Mouse (Mus musculus) heart, postnatal 14 days (tissue): ENCODE data around the gene Retreg1. TPM values are rescaled to one million over a fixed set of nuclear protein-coding genes. Genes with fewer than 3 reads are reported as not detected.

Experiments used
- DNase-seq, 2 experiments: peaks; one replicate each; pipeline ENCODE4 v3.0.0; 2021 to 2022
- intact Hi-C: fragments of 180-260 bp; cut with DNase I; formaldehyde crosslinking; loops from one replicate; pipeline ENCODE4 v1.15.1; 2025
- long read RNA-seq, 2 experiments: library from polyadenylated mRNA; stranded (forward); transcript quantifications; one replicate each; pipeline ENCODE4 v2.0.0; 2021
- total RNA-seq, 2 experiments: library from RNA; stranded (reverse); gene quantifications; 2 replicates each; pipeline ENCODE4 v1.2.3; 2021

Gene Retreg1
- total RNA-seq: 100 to 1,000 TPM; 159 to 163 TPM
- long read RNA-seq, experiment 1, transcript Retreg1-205 (7 exons, 3,200 nt): major isoform, 146 of 168 reads
- long read RNA-seq, experiment 1, partial matches to known transcripts: 8 of 168 reads
- long read RNA-seq, experiment 1, other reads (novel, unspliced or antisense): 3 of 168 reads
- long read RNA-seq, experiment 2, transcript Retreg1-205 (7 exons, 3,200 nt): major isoform, 132 of 152 reads
- long read RNA-seq, experiment 2, transcript Retreg1-203 (7 exons, 2,783 nt): minor isoform, 5 of 152 reads
- long read RNA-seq, experiment 2, partial matches to known transcripts: 6 of 152 reads
- long read RNA-seq, experiment 2, other reads (novel, unspliced or antisense): 4 of 152 reads

GRCm38 (mm10) chr15:25843086-25843991 is at the start of gene Retreg1:
Gene Retreg1 (plus strand): TSS chr15:25843180.
- intact Hi-C loops: no loop called here

GRCm38 (mm10) chr15:25794123-25794522 is 48.9 kb upstream of the Retreg1 start:
- no peak for DNase-seq
- intact Hi-C loops: loop anchor here (5.0 kb wide), 1 partner anchor 57 kb away; no protein-coding TSS in a partner anchor

More at GRCm38 (mm10) chr15:25843086-25843991, at the start of gene Retreg1:
- DNase-seq: peak; percentile 79 to 82

- DNase-seq: no peak
- intact Hi-C loops: loop anchor here (5.0 kb wide), 1 partner anchor 368 kb away; no protein-coding TSS in a partner anchor
Measured at GRCm38 (mm10) chr15:25795496-25795895, 47.5 kb upstream of the Retreg1 start.

- intact Hi-C loops: loop anchor here (5.0 kb wide), 1 partner anchor 369 kb away; no protein-coding TSS in a partner anchor
- peak in 1 of 2 experiments; percentile 30 for DNase-seq
Measured at GRCm38 (mm10) chr15:25796353-25796752, 46.6 kb upstream of the Retreg1 start.

GRCm38 (mm10) chr15:25797179-25797578 is 45.8 kb upstream of the Retreg1 start:
- DNase-seq: no peak
- intact Hi-C loops: loop anchor here (5.0 kb wide), 1 partner anchor 370 kb away; no protein-coding TSS in a partner anchor

- intact Hi-C loops: loop anchor here (5.0 kb wide), 1 partner anchor 371 kb away; no protein-coding TSS in a partner anchor
- DNase-seq: no peak
Measured at GRCm38 (mm10) chr15:25797888-25798287, 45.1 kb upstream of the Retreg1 start.

- intact Hi-C loops: no loop called here
Measured at GRCm38 (mm10) chr15:25801726-25802125, 41.3 kb upstream of the Retreg1 start.

GRCm38 (mm10) chr15:25802194-25802593 is 40.8 kb upstream of the Retreg1 start:
- intact Hi-C loops: no loop called here
- DNase-seq: no peak

More at GRCm38 (mm10) chr15:25801726-25802125, 41.3 kb upstream of the Retreg1 start:
- no peak for DNase-seq

- intact Hi-C loops: no loop called here
- no peak for DNase-seq
Measured at GRCm38 (mm10) chr15:25803111-25803510, 39.9 kb upstream of the Retreg1 start.

GRCm38 (mm10) chr15:25805336-25806110 is 37.5 kb upstream of the Retreg1 start:
- DNase-seq: peak; percentile 71 to 81
- intact Hi-C loops: loop anchor here (5.0 kb wide), 1 partner anchor 92 kb away; no protein-coding TSS in a partner anchor

GRCm38 (mm10) chr15:25806363-25806762 is 36.6 kb upstream of the Retreg1 start:
- no peak for DNase-seq
- intact Hi-C loops: loop anchor here (5.0 kb wide), 1 partner anchor 91 kb away; no protein-coding TSS in a partner anchor

- no peak for DNase-seq
- intact Hi-C loops: loop anchor here (5.0 kb wide), 1 partner anchor 90 kb away; no protein-coding TSS in a partner anchor
Measured at GRCm38 (mm10) chr15:25806878-25807277, 36.1 kb upstream of the Retreg1 start.

- no peak for DNase-seq
- intact Hi-C loops: loop anchor here (2.0 to 5.0 kb wide), 2 partner anchors 88 to 152 kb away; no protein-coding TSS in a partner anchor
Measured at GRCm38 (mm10) chr15:25808677-25809460, 34.1 kb upstream of the Retreg1 start.

GRCm38 (mm10) chr15:25809669-25810068 is 33.3 kb upstream of the Retreg1 start:
- DNase-seq: no peak
- intact Hi-C loops: loop anchor here (2.0 to 5.0 kb wide), 2 partner anchors 88 to 151 kb away; no protein-coding TSS in a partner anchor

- intact Hi-C loops: no loop called here
Measured at GRCm38 (mm10) chr15:25811834-25812250, 31.1 kb upstream of the Retreg1 start.

GRCm38 (mm10) chr15:25812479-25812878 is 30.5 kb upstream of the Retreg1 start:
- no peak for DNase-seq
- intact Hi-C loops: no loop called here

More at GRCm38 (mm10) chr15:25811834-25812250, 31.1 kb upstream of the Retreg1 start:
- peak in 1 of 2 experiments; percentile 13 for DNase-seq

- no peak for DNase-seq
- intact Hi-C loops: no loop called here
Measured at GRCm38 (mm10) chr15:25814535-25814934, 28.4 kb upstream of the Retreg1 start.

- intact Hi-C loops: no loop called here
- DNase-seq: no peak
Measured at GRCm38 (mm10) chr15:25817191-25817590, 25.8 kb upstream of the Retreg1 start.

GRCm38 (mm10) chr15:25821981-25822380 is 21.0 kb upstream of the Retreg1 start:
- no peak for DNase-seq
- intact Hi-C loops: no loop called here
